Mouse (Mus musculus) yolk sac, embryonic 10.5 days (tissue): ENCODE results near the gene H2-D1.
A peak's percentile ranks its signal among the peaks of the same experiment; 100 is the strongest.
"Not testable (repeated sequence)": the region's sequence is repeated elsewhere in the genome, so short reads cannot be mapped to it uniquely, and the experiment has no call there.

Experiments
- DNase-seq: peaks from one replicate; pipeline ENCODE4 v3.0.0-alpha.2; 2017; ENCODE audit warnings: low spot score

Gene H2-D1

GRCm38 (mm10) chr17:35257378-35257777 is 5.2 kb upstream of the H2-D1 start:
- no peak for DNase-seq

- DNase-seq: peak; percentile 82
Observed at GRCm38 (mm10) chr17:35257824-35258491, 4.6 kb upstream of the H2-D1 start.

GRCm38 (mm10) chr17:35258492-35259478 is 3.7 kb upstream of the H2-D1 start:
- DNase-seq: no peak

GRCm38 (mm10) chr17:35259621-35260020 is 2.9 kb upstream of the H2-D1 start:
- no peak for DNase-seq

DNA sequence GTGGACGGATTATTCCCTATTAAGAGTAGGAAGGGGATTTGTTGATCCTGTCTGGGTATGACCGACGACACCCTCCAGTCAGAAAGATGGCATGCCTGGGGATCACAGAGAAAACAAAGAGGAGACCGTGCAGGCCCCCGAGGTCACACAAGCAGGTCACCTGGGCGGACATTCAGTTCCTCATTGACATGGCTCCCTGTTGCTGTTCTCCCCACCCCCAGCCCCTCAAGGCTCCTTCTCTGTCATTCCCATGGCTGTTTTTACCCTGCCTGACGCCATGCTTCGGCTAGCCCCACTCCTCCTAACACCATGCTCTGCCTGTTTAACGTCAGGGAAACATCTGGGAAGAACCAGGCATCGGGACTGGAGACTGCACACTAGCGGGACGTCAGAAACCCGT is 879 bp upstream of the H2-D1 start:
- DNase-seq: no peak

DNA sequence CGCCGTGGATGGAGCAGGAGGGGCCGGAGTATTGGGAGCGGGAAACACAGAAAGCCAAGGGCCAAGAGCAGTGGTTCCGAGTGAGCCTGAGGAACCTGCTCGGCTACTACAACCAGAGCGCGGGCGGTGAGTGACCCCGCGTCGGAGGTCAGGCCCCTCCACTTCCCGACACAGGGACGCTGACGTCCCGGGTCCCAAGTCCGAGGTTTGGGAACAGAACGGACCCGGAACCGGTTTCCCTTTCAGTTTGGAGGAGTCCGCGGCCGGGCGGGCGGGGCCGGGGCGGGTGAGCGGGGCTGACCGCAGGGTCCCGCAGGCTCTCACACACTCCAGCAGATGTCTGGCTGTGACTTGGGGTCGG is 973 bp downstream of the H2-D1 start:
- DNase-seq: no peak

GRCm38 (mm10) chr17:35267399-35268086 is 5.0 kb downstream of the H2-D1 start:
- no peak for DNase-seq

GRCm38 (mm10) chr17:35269653-35270347 is 7.3 kb downstream of the H2-D1 start:
- DNase-seq: peak; percentile 76

DNA sequence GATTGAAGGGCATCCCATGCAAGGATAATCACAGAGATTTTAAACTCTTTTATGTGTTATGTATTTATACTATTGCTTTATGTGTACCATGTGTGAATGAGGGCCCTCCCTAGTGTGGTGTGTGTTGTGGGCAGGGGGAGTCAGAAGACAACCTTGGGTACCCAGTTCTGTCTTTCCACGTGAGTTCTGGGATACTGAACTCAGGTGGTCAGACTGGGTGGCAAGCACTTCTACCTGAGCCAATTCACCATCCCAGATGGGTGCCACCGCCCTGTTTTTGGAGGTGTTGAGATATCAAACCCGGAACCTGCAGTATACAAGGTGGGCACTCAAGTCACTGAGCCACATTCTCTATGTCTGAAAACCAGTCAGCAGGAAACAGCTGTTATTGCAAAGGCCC is 9.7 kb downstream of the H2-D1 start:
- no peak for DNase-seq

- peak; percentile 48 for DNase-seq
Observed at GRCm38 (mm10) chr17:35274770-35275169, 12.2 kb downstream of the H2-D1 start.

DNA sequence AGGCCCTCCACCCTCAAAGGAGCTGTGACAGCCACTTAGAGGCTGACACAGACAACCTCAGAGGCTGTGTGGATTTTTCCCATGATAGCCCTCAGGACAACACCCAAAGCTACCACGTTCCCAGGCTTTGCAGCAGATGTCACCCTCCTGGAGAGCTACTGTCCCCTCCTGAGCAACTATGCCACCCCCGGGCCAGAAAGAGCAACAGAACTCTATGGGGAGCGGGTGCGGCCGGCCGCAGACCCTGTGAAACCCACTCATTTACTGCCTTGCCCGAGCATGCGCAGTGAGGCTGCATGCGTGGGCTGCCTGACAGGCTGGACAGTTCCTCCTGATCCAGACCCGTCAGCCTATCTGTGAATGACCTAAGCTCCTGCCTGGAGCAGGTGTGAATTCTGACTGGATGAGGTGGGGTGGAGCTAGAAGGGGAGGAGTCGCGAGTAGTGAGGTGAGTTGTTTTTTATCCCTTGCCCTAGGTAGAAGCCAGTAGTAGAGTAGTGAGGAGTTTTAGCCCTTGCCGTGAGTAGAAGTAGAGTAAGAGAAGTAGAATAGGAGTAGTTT is 13.9 kb downstream of the H2-D1 start:
- DNase-seq: no peak

DNA sequence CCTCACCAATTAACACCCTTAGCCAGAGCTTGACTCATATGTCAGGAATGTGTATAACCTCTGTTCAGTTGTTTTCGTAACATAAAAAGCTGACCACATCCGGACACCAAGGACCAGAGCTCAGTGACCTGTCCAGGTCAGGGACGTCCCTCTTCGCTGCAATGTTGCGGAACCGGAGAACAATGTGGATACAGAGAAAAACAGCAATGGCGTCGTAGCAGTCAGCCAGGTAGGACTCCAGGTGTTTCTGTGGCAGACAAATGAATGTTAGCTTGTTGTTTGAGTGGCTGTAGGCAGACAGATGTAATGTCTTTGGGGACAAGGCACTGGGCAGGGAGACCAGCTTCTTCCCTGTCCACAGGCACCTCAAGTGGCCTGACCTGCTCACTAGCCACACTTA is 15.5 kb downstream of the H2-D1 start:
- no peak for DNase-seq

- no peak for DNase-seq
Observed at GRCm38 (mm10) chr17:35278957-35279688, 16.6 kb downstream of the H2-D1 start.

DNA sequence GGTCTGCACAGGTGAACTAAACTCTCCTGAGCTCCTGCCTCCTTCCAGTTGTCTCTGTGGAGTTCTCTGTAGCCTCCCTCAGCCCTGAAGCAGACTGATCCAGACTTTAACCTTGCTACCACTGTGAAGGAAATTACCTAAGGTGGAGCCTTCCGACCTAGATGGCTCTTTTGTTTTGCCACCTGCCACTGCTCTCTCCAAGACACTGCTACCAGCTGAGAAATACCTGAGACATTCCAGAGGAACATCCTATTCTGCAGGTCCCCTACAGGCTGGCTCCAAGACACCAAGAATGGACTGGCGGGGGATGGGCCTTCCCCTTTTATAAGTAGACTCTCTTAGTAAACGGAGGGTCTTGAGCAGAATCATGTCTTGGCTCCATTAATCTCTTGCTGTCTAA is 17.7 kb downstream of the H2-D1 start:
- DNase-seq: no peak

DNA sequence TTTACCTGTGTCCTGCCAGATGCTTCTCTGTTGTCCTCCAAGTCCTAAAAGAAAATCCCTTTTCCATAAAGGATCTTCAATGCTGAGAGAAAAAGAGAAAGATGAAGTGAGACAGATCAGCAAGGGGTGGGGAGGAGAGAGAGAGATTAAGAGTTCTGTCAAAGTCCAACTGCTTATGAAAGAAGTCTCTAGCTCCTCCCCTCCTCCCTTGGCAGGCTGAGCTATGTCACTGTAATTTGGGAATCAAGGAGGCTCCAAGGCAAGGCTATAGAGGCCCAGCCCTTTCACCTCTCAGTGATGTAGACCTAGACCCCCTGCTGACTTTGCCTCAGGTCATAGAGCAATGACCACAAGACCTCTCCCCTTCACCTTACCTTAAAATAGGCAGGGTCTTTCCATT is 22.9 kb downstream of the H2-D1 start:
- no peak for DNase-seq

- peak; percentile 16 for DNase-seq
Observed at GRCm38 (mm10) chr17:35295796-35296195, 33.3 kb downstream of the H2-D1 start.

- DNase-seq: not testable (repeated sequence)
Observed at GRCm38 (mm10) chr17:35300261-35300945, 37.9 kb downstream of the H2-D1 start.

GRCm38 (mm10) chr17:35301645-35302258 is 39.2 kb downstream of the H2-D1 start:
- DNase-seq: peak; percentile 54

DNA sequence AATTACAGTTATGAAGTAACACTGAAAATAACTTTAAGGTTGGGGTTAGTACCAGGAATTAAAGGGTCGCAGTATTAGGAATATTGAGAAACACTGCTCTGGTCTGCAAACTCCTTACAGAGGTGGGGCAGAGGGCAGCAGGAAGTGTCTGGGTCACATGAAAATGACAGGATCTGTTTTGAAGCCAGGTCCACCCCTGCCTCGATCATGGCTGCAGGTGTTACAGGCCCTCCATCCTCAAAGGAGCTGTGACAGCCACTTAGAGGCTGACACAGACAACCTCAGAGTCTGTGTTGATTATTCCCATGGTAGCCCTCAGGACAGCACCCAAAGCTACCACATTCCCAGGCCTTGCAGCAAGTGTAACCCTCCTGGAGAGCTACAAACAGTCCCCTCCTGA is 40.7 kb downstream of the H2-D1 start:
- DNase-seq: no peak

- DNase-seq: peak; percentile 42
Observed at GRCm38 (mm10) chr17:35303756-35304350, 41.3 kb downstream of the H2-D1 start.
